Mouse (Mus musculus): Measurements from ENCODE around the gene Ctdspl.

Gene Ctdspl

GRCm38 (mm10) chr9:118986286-118986685 is 60.0 kb downstream of the Ctdspl start:
- no peak for DNase-seq (ENCODE audit: low read depth, low spot score)

GRCm38 (mm10) chr9:118988787-118989580 is 62.7 kb downstream of the Ctdspl start:
- DNase-seq (ENCODE audit: low read depth, low spot score): no peak

- DNase-seq (ENCODE audit: low read depth, low spot score): no peak
Observed at GRCm38 (mm10) chr9:118990490-118990889, 64.2 kb downstream of the Ctdspl start.

- DNase-seq (ENCODE audit: low read depth, low spot score): no peak
Observed at GRCm38 (mm10) chr9:118991750-118992585, 65.7 kb downstream of the Ctdspl start.

GRCm38 (mm10) chr9:118992586-118992955 is 66.3 kb downstream of the Ctdspl start:
- DNase-seq (ENCODE audit: low read depth, low spot score): no peak

- DNase-seq (ENCODE audit: low read depth, low spot score): no peak
Observed at GRCm38 (mm10) chr9:118994524-118995227, 68.4 kb downstream of the Ctdspl start.

- DNase-seq (ENCODE audit: low read depth, low spot score): no peak
Observed at GRCm38 (mm10) chr9:118995539-118995938, 69.3 kb downstream of the Ctdspl start.

- no peak for DNase-seq (ENCODE audit: low read depth, low spot score)
Observed at GRCm38 (mm10) chr9:118997241-118997640, 71.0 kb downstream of the Ctdspl start.

- no peak for DNase-seq (ENCODE audit: low read depth, low spot score)
Observed at GRCm38 (mm10) chr9:119000196-119000595, 73.9 kb downstream of the Ctdspl start.

GRCm38 (mm10) chr9:119002267-119002666 is 76.0 kb downstream of the Ctdspl start:
- DNase-seq (ENCODE audit: low read depth, low spot score): no peak

- DNase-seq (ENCODE audit: low read depth, low spot score): no peak
Observed at GRCm38 (mm10) chr9:119003990-119004702, 77.9 kb downstream of the Ctdspl start.

- no peak for DNase-seq (ENCODE audit: low read depth, low spot score)
Observed at GRCm38 (mm10) chr9:119004703-119005076, 78.4 kb downstream of the Ctdspl start.

GRCm38 (mm10) chr9:119005303-119006029 is 79.2 kb downstream of the Ctdspl start:
- DNase-seq (ENCODE audit: low read depth, low spot score): no peak

GRCm38 (mm10) chr9:119007266-119007665 is 81.0 kb downstream of the Ctdspl start:
- no peak for DNase-seq (ENCODE audit: low read depth, low spot score)

GRCm38 (mm10) chr9:119008871-119009270 is 82.6 kb downstream of the Ctdspl start:
- no peak for DNase-seq (ENCODE audit: low read depth, low spot score)

GRCm38 (mm10) chr9:119010156-119010710 is 84.0 kb downstream of the Ctdspl start:
- DNase-seq (ENCODE audit: low read depth, low spot score): no peak

GRCm38 (mm10) chr9:119016785-119017507 is 90.7 kb downstream of the Ctdspl start:
- DNase-seq (ENCODE audit: low read depth, low spot score): no peak

GRCm38 (mm10) chr9:119021731-119022130 is 95.5 kb downstream of the Ctdspl start:
- no peak for DNase-seq (ENCODE audit: low read depth, low spot score)

- no peak for DNase-seq (ENCODE audit: low read depth, low spot score)
Observed at GRCm38 (mm10) chr9:119025263-119025662, 99.0 kb downstream of the Ctdspl start.

- DNase-seq (ENCODE audit: low read depth, low spot score): no peak
Observed at GRCm38 (mm10) chr9:119025832-119026331, 99.6 kb downstream of the Ctdspl start.

Measured in mesoderm, embryonic 11.5 days (tissue).